Mouse (Mus musculus) cerebellum, adult 2 months (tissue): ENCODE results near the gene Nxph1.

ENCODE experiments used
- CTCF ChIP-seq: fragments of 200-500 bp; IDR thresholded peaks from 2 replicates; pipeline ENCODE4 v1.5.1; 2011; ENCODE audit warnings: low read depth, mild to moderate bottlenecking, control low read depth, low read length, moderate library complexity, borderline replicate concordance; ENCODE audit not compliant: insufficient read depth
- POLR2A ChIP-seq: fragments of 200-500 bp; IDR thresholded peaks from 2 replicates; pipeline ENCODE4 v1.6.1; 2011; ENCODE audit warnings: low read length, control low read depth, borderline replicate concordance; ENCODE audit not compliant: insufficient read depth

DNA sequence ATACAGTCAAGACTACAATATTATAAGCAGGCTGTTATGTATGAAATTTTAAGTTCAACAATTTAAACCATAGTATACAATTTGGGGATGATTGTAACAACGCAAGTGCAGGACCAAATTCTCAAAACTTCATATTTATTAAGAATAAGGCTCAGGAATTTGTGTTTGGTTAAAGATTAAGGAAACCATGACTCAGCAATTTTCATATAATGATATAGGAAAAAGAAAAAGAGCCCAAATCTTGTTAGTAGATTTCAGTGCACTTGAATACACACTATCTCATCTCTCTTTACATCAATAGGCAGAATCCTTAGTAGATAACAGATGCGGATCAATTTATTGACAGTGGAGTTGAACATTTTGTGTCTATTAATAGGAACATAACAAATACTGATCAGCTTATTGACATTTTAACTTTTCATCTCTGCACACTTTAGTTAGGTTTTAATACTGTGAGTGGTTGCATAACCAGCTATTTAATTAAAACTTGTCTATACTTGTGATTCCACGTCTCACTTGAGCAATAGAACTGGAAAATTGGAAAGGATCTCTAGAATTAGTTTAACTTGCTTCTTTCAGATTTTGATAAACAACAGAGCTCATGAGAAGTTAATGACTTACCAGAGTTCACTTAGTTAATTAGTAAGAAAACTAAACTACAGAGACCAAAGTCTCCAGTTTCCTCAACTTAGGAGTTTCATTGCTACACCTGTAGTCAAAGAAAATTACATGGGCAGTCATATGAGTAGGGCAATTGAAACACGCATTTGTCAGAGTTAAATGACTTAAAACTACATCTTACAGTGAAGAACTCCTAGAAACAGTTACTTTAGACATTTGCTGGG lies 113.3 kb downstream of the Nxph1 start:
- TF ChIP-seq CTCF (no peak), POLR2A (no peak)
